Mouse (Mus musculus): ENCODE data around the gene Olfr739. TPM values are rescaled to one million over a fixed set of nuclear protein-coding genes. Genes with fewer than 3 reads are reported as not detected.

The Olfr739 gene
- total RNA-seq (2017): not detected in 3 replicates

- ATAC-seq (replicated peaks; ENCODE audit: insufficient number of reproducible peaks, low FRiP score, low TSS enrichment, poor library complexity, severe bottlenecking): no peak
Measured at GRCm38 (mm10) chr14:50418326-50418725, at the start of gene Olfr739. Gene Olfr739, plus strand, starts transcription at chr14:50418626.

DNA sequence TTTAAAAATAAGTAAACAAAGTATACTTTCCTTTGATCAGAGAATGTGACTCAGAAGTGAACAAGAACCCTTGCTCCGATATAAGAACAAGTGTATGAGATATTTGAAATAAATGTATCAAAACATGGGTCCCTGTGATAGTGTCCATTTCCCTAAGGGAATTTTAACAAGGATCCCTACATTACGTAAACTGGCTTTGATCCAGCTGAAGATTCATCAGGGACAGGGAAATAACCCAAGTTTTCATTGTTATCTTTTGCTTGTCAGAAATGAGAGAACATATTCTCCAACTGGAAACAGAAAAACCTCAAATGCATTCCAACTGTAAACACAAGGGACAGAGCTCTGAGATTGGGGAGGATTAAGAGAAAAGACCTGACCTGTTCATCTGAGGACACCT, 37.6 kb upstream of the Olfr739 start, which contains the start of gene Olfr736:
Gene Olfr736 (plus strand): TSS at position 301 of the 400 bp plus-strand sequence.
- ATAC-seq (replicated peaks; ENCODE audit: insufficient number of reproducible peaks, low FRiP score, low TSS enrichment, poor library complexity, severe bottlenecking): no peak

DNA sequence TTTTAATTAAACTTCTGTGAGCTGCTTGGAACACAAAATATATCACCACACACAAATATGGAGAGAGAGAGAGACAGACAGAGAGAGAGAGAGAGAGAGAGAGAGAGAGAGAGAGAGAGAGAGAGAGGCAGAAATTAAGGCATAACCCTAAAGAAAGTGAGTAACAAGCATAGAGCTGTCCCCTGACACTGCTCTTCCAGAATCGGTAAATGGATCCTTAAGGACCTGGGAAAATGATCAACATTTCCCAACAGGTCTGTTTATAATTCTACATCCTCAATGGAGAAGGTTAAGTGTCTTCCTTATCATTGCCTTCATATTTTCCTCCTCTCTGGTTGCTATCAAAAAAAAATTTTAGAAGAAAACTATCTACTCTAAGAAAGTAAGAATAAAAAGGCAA, 11.2 kb upstream of the Olfr739 start, which contains the start of gene Olfr738:
Gene Olfr738 (plus strand): TSS at position 301 of the 400 bp plus-strand sequence.
- no peak for ATAC-seq (replicated peaks; ENCODE audit: insufficient number of reproducible peaks, low FRiP score, low TSS enrichment, poor library complexity, severe bottlenecking)

- no peak for ATAC-seq (replicated peaks; ENCODE audit: insufficient number of reproducible peaks, low FRiP score, low TSS enrichment, poor library complexity, severe bottlenecking)
Measured at GRCm38 (mm10) chr14:50445245-50445644, 26.8 kb downstream of the Olfr739 start, which contains the start of gene Olfr740. Gene Olfr740, plus strand, starts transcription at chr14:50445545.

DNA sequence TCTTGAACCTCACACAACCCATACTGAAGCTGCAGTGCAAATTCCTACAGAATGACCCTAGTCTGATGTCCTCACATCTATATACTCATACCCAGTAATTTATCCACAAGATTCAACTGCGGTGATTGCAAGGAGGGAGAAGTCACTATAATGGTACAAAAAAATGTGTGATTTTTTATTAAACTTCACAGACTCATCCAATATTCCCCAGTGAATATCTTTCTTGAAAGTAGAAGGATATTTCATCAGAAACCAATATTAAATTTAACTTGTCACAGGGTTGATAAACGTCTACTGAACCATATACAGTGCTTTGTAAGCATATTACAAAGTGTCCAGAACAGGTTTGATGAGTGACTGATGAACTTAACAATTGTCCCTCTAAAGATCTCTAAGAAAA, 54.0 kb downstream of the Olfr739 start, which contains the start of gene Olfr741:
Gene Olfr741 (plus strand): TSS at position 301 of the 400 bp plus-strand sequence.
- no peak for ATAC-seq (replicated peaks; ENCODE audit: insufficient number of reproducible peaks, low FRiP score, low TSS enrichment, poor library complexity, severe bottlenecking)

Other genes with a start within 250 kb of the Olfr739 start
- not detected in 3 replicates for gene Olfr730, start 230.4 kb upstream of the Olfr739 start, total RNA-seq (2017)
- gene Olfr731, start 176.8 kb upstream of the Olfr739 start, total RNA-seq (2017): not detected in 3 replicates
- not detected in 3 replicates for gene Olfr732, start 134.4 kb upstream of the Olfr739 start, total RNA-seq (2017)
- not detected in 3 replicates for gene Olfr733, start 117.1 kb upstream of the Olfr739 start, total RNA-seq (2017)
- not detected in 3 replicates for gene Olfr734, start 91.9 kb upstream of the Olfr739 start, total RNA-seq (2017)
- gene Olfr735, start 69.8 kb upstream of the Olfr739 start, total RNA-seq (2017): not detected in 3 replicates
- gene Tlr11, start 60.7 kb upstream of the Olfr739 start, total RNA-seq (2017): 0.29 to 0.96 TPM in 2 of 3 replicates, not detected in the other
- not detected in 3 replicates for gene Olfr736, start 37.5 kb upstream of the Olfr739 start, total RNA-seq (2017)
- not detected in 3 replicates for gene Olfr738, start 11.1 kb upstream of the Olfr739 start, total RNA-seq (2017)
- gene Olfr740, start 26.9 kb downstream of the Olfr739 start, total RNA-seq (2017): not detected in 3 replicates
- not detected in 3 replicates for gene Olfr741, start 54.1 kb downstream of the Olfr739 start, total RNA-seq (2017)
- not detected in 3 replicates for gene Olfr742, start 85.0 kb downstream of the Olfr739 start, total RNA-seq (2017)
- gene Olfr743, start 103.2 kb downstream of the Olfr739 start, total RNA-seq (2017): not detected in 3 replicates
- not detected in 3 replicates for gene Olfr744, start 196.3 kb downstream of the Olfr739 start, total RNA-seq (2017)
- not detected in 3 replicates for gene Olfr745, start 220.8 kb downstream of the Olfr739 start, total RNA-seq (2017)
- gene Olfr746, start 228.5 kb downstream of the Olfr739 start, total RNA-seq (2017): not detected in 3 replicates

Data from monocyte, adult 5-6 weeks (primary cell).